Mouse (Mus musculus) c-Kit-positive CD71-positive TER-119-negative erythroid progenitor cells, embryonic 14.5 days (primary cell): ENCODE data around the gene Lyst.
"Not testable (repeated sequence)": the region's sequence is repeated elsewhere in the genome, so short reads cannot be mapped to it uniquely, and the experiment has no call there.

Experiments used
- DNase-seq: peaks from one replicate; pipeline ENCODE4 v3.0.0-alpha.2; 2013; ENCODE audit warnings: low read depth

Lyst gene

GRCm38 (mm10) chr13:13781026-13781425 lies 190.8 kb downstream of the Lyst start:
- no peak for DNase-seq

GRCm38 (mm10) chr13:13783296-13783695 lies 193.1 kb downstream of the Lyst start:
- DNase-seq: no peak

GRCm38 (mm10) chr13:13783894-13784419 lies 193.8 kb downstream of the Lyst start, which contains the start of gene Gng4:
Gene Gng4, plus strand, starts transcription at chr13:13784059.
- DNase-seq: no peak

GRCm38 (mm10) chr13:13784420-13784936 lies 194.3 kb downstream of the Lyst start:
- no peak for DNase-seq

- no peak for DNase-seq
These were observed 195.0 kb downstream of the Lyst start for GRCm38 (mm10) chr13:13784981-13785783.

GRCm38 (mm10) chr13:13786971-13787370 lies 196.8 kb downstream of the Lyst start:
- DNase-seq: no peak

- no peak for DNase-seq
These were observed 197.9 kb downstream of the Lyst start for GRCm38 (mm10) chr13:13788070-13788469.

GRCm38 (mm10) chr13:13791981-13792380 lies 201.8 kb downstream of the Lyst start:
- no peak for DNase-seq

- DNase-seq: no peak
These were observed 205.1 kb downstream of the Lyst start for GRCm38 (mm10) chr13:13795166-13795832.

- DNase-seq: no peak
These were observed 205.9 kb downstream of the Lyst start for GRCm38 (mm10) chr13:13796082-13796481.

- DNase-seq: not testable (repeated sequence)
These were observed 207.6 kb downstream of the Lyst start for GRCm38 (mm10) chr13:13797816-13798215.

- no peak for DNase-seq
These were observed 208.6 kb downstream of the Lyst start for GRCm38 (mm10) chr13:13798775-13799174.

GRCm38 (mm10) chr13:13808337-13809132 lies 218.3 kb downstream of the Lyst start:
- DNase-seq: no peak

- DNase-seq: no peak
These were observed 220.7 kb downstream of the Lyst start for GRCm38 (mm10) chr13:13810885-13811284.

GRCm38 (mm10) chr13:13818696-13819095 lies 228.5 kb downstream of the Lyst start:
- no peak for DNase-seq

GRCm38 (mm10) chr13:13820234-13821123 lies 230.3 kb downstream of the Lyst start:
- DNase-seq: no peak

- DNase-seq: no peak
These were observed 234.7 kb downstream of the Lyst start for GRCm38 (mm10) chr13:13824946-13825345.

- DNase-seq: no peak
These were observed 236.3 kb downstream of the Lyst start for GRCm38 (mm10) chr13:13826533-13826932.

- no peak for DNase-seq
These were observed 237.9 kb downstream of the Lyst start for GRCm38 (mm10) chr13:13828125-13828524.
